11 mouse cellular contexts compared by ENCODE assay signal in genomic region chr14:73280996-73281395, GRCm38 (mm10). TPM values are rescaled to one million over a fixed set of nuclear protein-coding genes. Genes with fewer than 3 reads are reported as not detected.
DNase-seq lines count a peak whose midpoint lies in the region; ATAC-seq and TF ChIP-seq lines count a peak whose summit lies in the region.
"Had no signal": no experiment of that assay in that cellular context is flagged by ENCODE, and none has a peak within 500 bp of the region (broad histone marks: within the 10 kb centered on the region; RNA-seq: fewer than 3 reads in every experiment).

No protein-coding gene starts in this region.

- no peaks in the 10 kb centered on the region for H3K9me3 ChIP-seq in MEL (replicated peaks; ENCODE audit: insufficient read depth, low read length)
- H3K9me3 ChIP-seq: G1E; midbrain, embryonic 10.5 days had no signal

- H3K79me2 ChIP-seq in MEL (ENCODE audit: control insufficient read depth, insufficient read depth, low read length, poor library complexity) = no peaks in the 10 kb centered on the region

- TF ChIP-seq EP300 in MEL (IDR thresholded peaks at IDR 0.05; ENCODE audit: low read depth in 1 of 2, low read length in 2 of 2) = no peak

- no peak for TF ChIP-seq POLR2A in MEL (IDR thresholded peaks at IDR 0.05; ENCODE audit: control insufficient read depth in 1 of 2, insufficient read depth in 1 of 2, low read depth in 1 of 2, low read length in 2 of 2, poor library complexity in 1 of 2)

- DNase-seq in frontal cortex, postnatal 36 days (ENCODE audit: low spot score in 2 of 2) = no peak
- DNase-seq in left cerebral cortex, postnatal 4 days = peak; percentile 3
- no peak for DNase-seq in left cerebral cortex, postnatal 10 days (ENCODE audit: extremely low spot score in 1 of 2, low spot score in 2 of 2)
- no peak for DNase-seq in MEL (ENCODE audit: low read depth, low spot score)
- peak; percentile 24 for DNase-seq in embryo, embryonic 10.5 days (ENCODE audit: low spot score)
- no peak for DNase-seq in adrenal gland, adult 8-10 months
- DNase-seq in spleen, postnatal 4 days (ENCODE audit: low spot score in 2 of 2) = no peak
- DNase-seq: thymus, adult 2 months had no signal

- no peak overlapping the region for H3K27ac ChIP-seq in MEL (ENCODE audit: control insufficient read depth, low read depth, low read length)
- H3K27ac ChIP-seq: midbrain, embryonic 10.5 days had no signal

- peaks cover 0 to 2% of the 10 kb centered on the region in 2 experiments; a peak in 1 of 4 replicates for H3K36me3 ChIP-seq in MEL (ENCODE audit: control insufficient read depth in 1 of 2, insufficient read depth in 2 of 2, low read length in 2 of 2)

- H3K4me3 ChIP-seq in MEL (ENCODE audit: control insufficient read depth in 1 of 2, insufficient read depth in 1 of 2, low read depth in 2 of 2, low read length in 2 of 2) = no peak overlapping the region
- H3K4me3 ChIP-seq: midbrain, embryonic 10.5 days had no signal

- intact Hi-C loops in left cerebral cortex, postnatal 4 days (cut with DNase I) = loop anchor here (5.0 kb wide), 1 partner anchor 174 kb away; no protein-coding TSS in a partner anchor
- intact Hi-C loops in left cerebral cortex, postnatal 10 days (cut with DNase I) = loop anchor here (5.0 kb wide), 1 partner anchor 174 kb away; no protein-coding TSS in a partner anchor

- H3K4me1 ChIP-seq in MEL (ENCODE audit: control insufficient read depth in 1 of 2, insufficient read depth in 2 of 2, low read length in 2 of 2) = no peaks in the 10 kb centered on the region

- no peak overlapping the region for H3K9ac ChIP-seq in MEL (ENCODE audit: control insufficient read depth, low read depth, low read length, poor library complexity, severe bottlenecking)

- no peaks in the 10 kb centered on the region for H3K27me3 ChIP-seq in MEL (ENCODE audit: control insufficient read depth in 1 of 2, insufficient read depth in 2 of 2, low read length in 2 of 2)

- peak; percentile 47; the same call in 1 of the 2 replicates for ATAC-seq in frontal cortex, adult (ENCODE audit: low TSS enrichment)

- TF ChIP-seq CTCF in MEL (IDR thresholded peaks at IDR 0.05 in 2 of 3, conservative IDR thresholded peaks at IDR 0.05 in 1 of 3; ENCODE audit: control insufficient read depth in 1 of 3, insufficient read depth in 1 of 3, low read depth in 2 of 3, low read length in 3 of 3, poor library complexity in 1 of 3, severe bottlenecking in 1 of 3) = peak in 2 of 3 experiments; percentile 7 to 13; a peak in 1 of 6 replicates

- TF ChIP-seq RAD21 in MEL (IDR thresholded peaks at IDR 0.05; ENCODE audit: low read depth, low read length) = peak; percentile 3; the same call in 1 of the 2 replicates

TF ChIP-seq in MEL, 35 proteins besides CTCF, POLR2A, EP300 and RAD21:
- TF ChIP-seq NELFE (IDR thresholded peaks at IDR 0.05; ENCODE audit: low read depth, low read length) (no peak), SMC3 (IDR thresholded peaks at IDR 0.05; ENCODE audit: low read depth, low read length) (peak; percentile 25; the same call in 1 of the 2 replicates)

RNA-seq across cellular contexts. Expression of gene Lpar6, which starts 43.3 kb away (rescaled TPM):
- total RNA-seq in left cerebral cortex, postnatal 4 days (2021) = 1 to 10 TPM; 1.2 to 1.4 TPM
- 1 to 10 TPM; 1.3 to 1.5 TPM for total RNA-seq in left cerebral cortex, postnatal 10 days (2021)
- total RNA-seq in MEL (2012; rRNA removed) = not detected in 2 replicates
- polyA plus RNA-seq in MEL (2012; ENCODE audit: insufficient read depth in 1 of 2, insufficient read length in 2 of 2, low read depth in 1 of 2, low replicate concordance in 2 of 2, missing spikeins in 1 of 2) = not detected
- 1 to 10 TPM; 3.1 to 5.7 (median 4.0) TPM for total RNA-seq in adrenal gland, adult 8-10 months (2022)

RNA-seq across cellular contexts. Expression of gene Rb1, which starts 44.6 kb away (rescaled TPM):
- total RNA-seq in left cerebral cortex, postnatal 4 days (2021) = 10 to 100 TPM; 45.8 to 49.0 TPM
- 10 to 100 TPM; 35.9 to 37.9 TPM for total RNA-seq in left cerebral cortex, postnatal 10 days (2021)
- 6.3 and 7.8 TPM in 2 replicates for total RNA-seq in MEL (2012; rRNA removed)
- polyA plus RNA-seq in MEL (2012; ENCODE audit: insufficient read depth in 1 of 2, insufficient read length in 2 of 2, low read depth in 1 of 2, low replicate concordance in 2 of 2, missing spikeins in 1 of 2) = 10 to 100 TPM in 1 of 2 experiments, not detected in 1; 13.2 TPM
- total RNA-seq in adrenal gland, adult 8-10 months (2022) = 10 to 100 TPM; 13.3 to 30.4 (median 20.9) TPM

Comparison
In these comparisons a context has a peak if more than half of its experiments do, and no peak if none do; other contexts are left out.
1. DNase-seq: peak in left cerebral cortex, postnatal 4 days (single experiment) and embryo, embryonic 10.5 days (single experiment); none in frontal cortex, postnatal 36 days (0 of 2), left cerebral cortex, postnatal 10 days (0 of 2), MEL (single experiment), adrenal gland, adult 8-10 months (single experiment) and spleen, postnatal 4 days (0 of 2).